Mouse (Mus musculus): ENCODE measurements around the gene Slc41a2. TPM values are rescaled to one million over a fixed set of nuclear protein-coding genes. Genes with fewer than 3 reads are reported as not detected.

Gene Slc41a2
- polyA plus RNA-seq, 1 experiment from 2014 or later = 0.63 TPM

- H3K27ac ChIP-seq = no peak overlapping the region
- no peaks in the 10 kb centered on the region for H3K36me3 ChIP-seq
- peaks cover 12% of the 10 kb centered on the region for H3K4me1 ChIP-seq (replicated peaks)
- 87% methylated on average over 2 of the region's 2 CpGs for WGBS
- no peak overlapping the region for H3K9ac ChIP-seq
- no peak for ATAC-seq (replicated peaks; ENCODE audit: insufficient number of reproducible peaks, insufficient read depth, low FRiP score, low read depth)
- H3K9me3 ChIP-seq (replicated peaks) = no peaks in the 10 kb centered on the region
- 0 out of 2 replicates have a peak, but pooled peaks cover 2% of the 10 kb centered on the region for H3K27me3 ChIP-seq
- no peak overlapping the region for H3K4me3 ChIP-seq
- no peak overlapping the region for H3K4me2 ChIP-seq
Observed at GRCm38 (mm10) chr10:83350689-83351088, 13.0 kb upstream of the Slc41a2 start.

GRCm38 (mm10) chr10:83347494-83347893, 9.8 kb upstream of the Slc41a2 start:
- Histone ChIP-seq H3K4me2 (no peak overlapping the region), H3K27ac (no peak overlapping the region), H3K4me3 (no peak overlapping the region), H3K4me1 (replicated peaks) (no peaks in the 10 kb centered on the region), H3K9ac (no peak overlapping the region), H3K36me3 (no peaks in the 10 kb centered on the region), H3K27me3 (0 out of 2 replicates have a peak, but pooled peaks cover 2% of the 10 kb centered on the region), H3K9me3 (replicated peaks) (no peaks in the 10 kb centered on the region)
- 30% methylated on average over 7 of the region's 7 CpGs for WGBS
- no peak for ATAC-seq (replicated peaks; ENCODE audit: insufficient number of reproducible peaks, insufficient read depth, low FRiP score, low read depth)

GRCm38 (mm10) chr10:83346359-83346736, 8.7 kb upstream of the Slc41a2 start:
- no peak overlapping the region for H3K27ac ChIP-seq
- ATAC-seq (replicated peaks; ENCODE audit: insufficient number of reproducible peaks, insufficient read depth, low FRiP score, low read depth) = no peak
- no peak overlapping the region for H3K9ac ChIP-seq
- 78% methylated on average over 5 of the region's 5 CpGs for WGBS
- H3K4me1 ChIP-seq (replicated peaks) = no peaks in the 10 kb centered on the region
- no peak overlapping the region for H3K4me3 ChIP-seq
- 0 out of 2 replicates have a peak, but pooled peaks cover 2% of the 10 kb centered on the region for H3K27me3 ChIP-seq
- H3K4me2 ChIP-seq = no peak overlapping the region
- no peaks in the 10 kb centered on the region for H3K36me3 ChIP-seq
- H3K9me3 ChIP-seq (replicated peaks) = no peaks in the 10 kb centered on the region

- H3K27me3 ChIP-seq = 0 out of 2 replicates have a peak, but pooled peaks cover 2% of the 10 kb centered on the region
- no peaks in the 10 kb centered on the region for H3K9me3 ChIP-seq (replicated peaks)
- no peak overlapping the region for H3K4me3 ChIP-seq
- H3K36me3 ChIP-seq = no peaks in the 10 kb centered on the region
- H3K9ac ChIP-seq = no peak overlapping the region
- H3K4me2 ChIP-seq = no peak overlapping the region
- no peak for ATAC-seq (replicated peaks; ENCODE audit: insufficient number of reproducible peaks, insufficient read depth, low FRiP score, low read depth)
- no peaks in the 10 kb centered on the region for H3K4me1 ChIP-seq (replicated peaks)
- 59% methylated on average over 7 of the region's 7 CpGs for WGBS
- no peak overlapping the region for H3K27ac ChIP-seq
Observed at GRCm38 (mm10) chr10:83345693-83346358, 8.1 kb upstream of the Slc41a2 start.

GRCm38 (mm10) chr10:83343828-83344685, 6.4 kb upstream of the Slc41a2 start:
- WGBS = 36% methylated on average over 2 of the region's 2 CpGs
- no peak overlapping the region for H3K27ac ChIP-seq
- no peak overlapping the region for H3K9ac ChIP-seq
- peaks cover 14% of the 10 kb centered on the region for H3K27me3 ChIP-seq
- H3K36me3 ChIP-seq = no peaks in the 10 kb centered on the region
- no peaks in the 10 kb centered on the region for H3K9me3 ChIP-seq (replicated peaks)
- H3K4me3 ChIP-seq = no peak overlapping the region
- no peak; the same call in 1 of the 2 replicates for ATAC-seq (replicated peaks; ENCODE audit: insufficient number of reproducible peaks, insufficient read depth, low FRiP score, low read depth)
- no peak overlapping the region for H3K4me2 ChIP-seq
- no peaks in the 10 kb centered on the region for H3K4me1 ChIP-seq (replicated peaks)

- ATAC-seq (replicated peaks; ENCODE audit: insufficient number of reproducible peaks, insufficient read depth, low FRiP score, low read depth) = no peak
- 72% methylated on average over 5 of the region's 5 CpGs for WGBS
- Histone ChIP-seq H3K9me3 (replicated peaks) (no peaks in the 10 kb centered on the region), H3K27ac (no peak overlapping the region), H3K4me3 (no peak overlapping the region), H3K36me3 (no peaks in the 10 kb centered on the region), H3K9ac (no peak overlapping the region), H3K4me2 (no peak overlapping the region), H3K4me1 (replicated peaks) (no peaks in the 10 kb centered on the region), H3K27me3 (peaks cover 17% of the 10 kb centered on the region)
Observed at GRCm38 (mm10) chr10:83343171-83343570, 5.5 kb upstream of the Slc41a2 start.

- WGBS = 58% methylated on average over 2 of the region's 2 CpGs
- Histone ChIP-seq H3K4me2 (no peak overlapping the region), H3K9ac (no peak overlapping the region), H3K27me3 (peaks cover 34% of the 10 kb centered on the region), H3K9me3 (replicated peaks) (no peaks in the 10 kb centered on the region), H3K4me1 (replicated peaks) (peaks cover 10% of the 10 kb centered on the region), H3K4me3 (no peak overlapping the region), H3K36me3 (no peaks in the 10 kb centered on the region), H3K27ac (no peak overlapping the region)
- ATAC-seq (replicated peaks; ENCODE audit: insufficient number of reproducible peaks, insufficient read depth, low FRiP score, low read depth) = no peak
Observed at GRCm38 (mm10) chr10:83341226-83341625, 3.5 kb upstream of the Slc41a2 start.

- ATAC-seq (replicated peaks; ENCODE audit: insufficient number of reproducible peaks, insufficient read depth, low FRiP score, low read depth) = no peak
- 45% methylated on average over 8 of the region's 9 CpGs for WGBS
- peak overlapping the region; percentile 54; the same call in 1 of the 2 replicates for H3K9ac ChIP-seq
Observed at GRCm38 (mm10) chr10:83337971-83338598, 403 bp upstream of the Slc41a2 start.

GRCm38 (mm10) chr10:83336336-83336735, 1.3 kb downstream of the Slc41a2 start:
- Histone ChIP-seq H3K27me3 (peaks cover 67% of the 10 kb centered on the region), H3K9me3 (replicated peaks) (no peaks in the 10 kb centered on the region), H3K36me3 (no peaks in the 10 kb centered on the region), H3K4me3 (no peak overlapping the region), H3K4me1 (replicated peaks) (peaks cover 10% of the 10 kb centered on the region), H3K4me2 (no peak overlapping the region), H3K9ac (no peak overlapping the region), H3K27ac (no peak overlapping the region)
- 39% methylated on average over 7 of the region's 7 CpGs for WGBS
- ATAC-seq (replicated peaks; ENCODE audit: insufficient number of reproducible peaks, insufficient read depth, low FRiP score, low read depth) = no peak

More at GRCm38 (mm10) chr10:83337971-83338598, 403 bp upstream of the Slc41a2 start:
- Histone ChIP-seq H3K27me3 (peaks cover 62% of the 10 kb centered on the region), H3K4me2 (peak overlapping the region; percentile 96), H3K27ac (no peak overlapping the region), H3K9me3 (replicated peaks) (no peaks in the 10 kb centered on the region), H3K4me3 (peak overlapping the region; percentile 59), H3K4me1 (replicated peaks) (peaks cover 10% of the 10 kb centered on the region), H3K36me3 (no peaks in the 10 kb centered on the region)

- Histone ChIP-seq H3K4me2 (no peak overlapping the region), H3K9ac (no peak overlapping the region), H3K9me3 (replicated peaks) (no peaks in the 10 kb centered on the region), H3K27me3 (peaks cover 45% of the 10 kb centered on the region), H3K27ac (no peak overlapping the region), H3K36me3 (no peaks in the 10 kb centered on the region), H3K4me1 (replicated peaks) (peaks cover 6% of the 10 kb centered on the region), H3K4me3 (no peak overlapping the region)
- ATAC-seq (replicated peaks; ENCODE audit: insufficient number of reproducible peaks, insufficient read depth, low FRiP score, low read depth) = no peak
- 72% methylated on average over 11 of the region's 11 CpGs for WGBS
Observed at GRCm38 (mm10) chr10:83332581-83332980, 5.1 kb downstream of the Slc41a2 start.

GRCm38 (mm10) chr10:83331811-83332210, 5.9 kb downstream of the Slc41a2 start:
- Histone ChIP-seq H3K4me3 (no peak overlapping the region), H3K9me3 (replicated peaks) (no peaks in the 10 kb centered on the region), H3K27ac (no peak overlapping the region), H3K4me2 (no peak overlapping the region), H3K36me3 (no peaks in the 10 kb centered on the region), H3K27me3 (peaks cover 37% of the 10 kb centered on the region), H3K4me1 (replicated peaks) (peaks cover under 1% of the 10 kb centered on the region; the same call in 1 of the 2 replicates), H3K9ac (no peak overlapping the region)
- no peak; the same call in 1 of the 2 replicates for ATAC-seq (replicated peaks; ENCODE audit: insufficient number of reproducible peaks, insufficient read depth, low FRiP score, low read depth)
- 86% methylated on average over 5 of the region's 5 CpGs for WGBS
